Comparison of ENCODE assay signal across 8 mouse cellular contexts in the genomic region with DNA sequence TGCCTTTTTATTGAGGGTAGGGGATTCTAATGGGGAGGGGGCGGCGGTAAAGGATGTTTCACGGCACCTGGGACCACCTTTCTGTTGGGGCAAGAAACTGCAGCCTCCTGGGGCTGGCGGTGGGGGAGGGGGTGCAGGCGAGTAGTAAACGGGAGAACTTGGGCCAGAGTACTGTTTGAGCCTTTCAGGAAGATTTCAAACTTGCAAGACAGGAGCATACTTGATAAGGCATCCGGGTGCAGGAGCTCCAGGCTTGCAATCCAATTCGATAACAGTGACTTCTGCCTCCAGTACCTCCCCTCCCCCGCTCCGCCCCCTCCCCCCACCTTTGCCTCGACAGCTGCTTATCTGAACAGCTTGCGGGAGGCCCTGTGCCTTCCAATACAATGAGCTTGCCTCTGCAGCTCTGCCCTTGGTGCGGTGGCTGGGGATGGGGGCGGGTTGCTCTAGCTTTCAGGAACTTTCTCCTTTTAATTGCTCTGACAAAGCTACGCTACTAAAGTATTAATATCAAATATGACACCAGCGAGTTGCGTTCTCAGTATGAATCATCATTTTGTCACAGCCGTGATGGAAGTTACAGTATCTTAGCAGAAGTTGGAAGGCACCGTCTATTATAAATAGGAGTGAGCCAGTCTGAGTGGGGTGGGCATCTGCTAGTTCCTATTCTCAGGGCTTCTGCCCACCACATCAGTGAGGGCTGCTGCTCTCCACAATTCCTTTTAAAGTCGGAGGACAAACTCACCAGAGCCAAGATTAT. TPM values are rescaled to one million over a fixed set of nuclear protein-coding genes. Genes with fewer than 3 reads are reported as not detected.
DNase-seq lines count a peak whose midpoint lies in the region; ATAC-seq and TF ChIP-seq lines count a peak whose summit lies in the region.

No protein-coding gene starts in this region.

- H3K36me3 ChIP-seq in lung, embryonic 14.5 days (ENCODE audit: insufficient read depth): no peaks in the 10 kb centered on the region

- WGBS in lung, embryonic 14.5 days: 1% methylated on average over 20 of the region's 20 CpGs

- no peak for TF ChIP-seq CTCF in lung, embryonic 14.5 days (IDR thresholded peaks at IDR 0.05; ENCODE audit: low read depth)

- peak overlapping the region; percentile 68 for H3K4me3 ChIP-seq in lung, embryonic 14.5 days (ENCODE audit: low read depth, low read length)

- intact Hi-C loops in heart, postnatal 14 days (cut with DNase I): loop anchor here (2.0 to 10.0 kb wide), 2 partner anchors 20 to 266 kb away; no protein-coding TSS in a partner anchor

- peak overlapping the region; percentile 89 for H3K27ac ChIP-seq in lung, embryonic 14.5 days (ENCODE audit: low read depth)

- H3K4me2 ChIP-seq in lung, embryonic 14.5 days: peak overlapping the region; percentile 99

- ATAC-seq in erythroblast, adult 5-6 weeks (replicated peaks; ENCODE audit: low FRiP score, poor library complexity, severe bottlenecking): peak; percentile 15
- ATAC-seq in lung, embryonic 14.5 days (ENCODE audit: insufficient read depth): peak; percentile 10; the same call in 1 of the 2 replicates

- H3K9ac ChIP-seq in lung, embryonic 14.5 days: peak overlapping the region; percentile 73

- DNase-seq in 416B (ENCODE audit: low read depth): peak; percentile 81
- DNase-seq in NIH3T3 (ENCODE audit: low read depth): peak; percentile 55
- DNase-seq in heart, postnatal 14 days: peak; percentile 34 to 50
- DNase-seq in layer of hippocampus, adult 9-10 months (ENCODE audit: low spot score): peak; percentile 58
- DNase-seq in lung, embryonic 14.5 days: peak; percentile 44
- peak; percentile 72 for DNase-seq in retina, embryonic 14.5 days (ENCODE audit: low spot score)
- peak; percentile 45 to 55 for DNase-seq in thymus, postnatal 36 days

- peaks cover 32% of the 10 kb centered on the region for H3K4me1 ChIP-seq in lung, embryonic 14.5 days (ENCODE audit: insufficient read depth)

- no peaks in the 10 kb centered on the region; the same call in 1 of the 2 replicates for H3K27me3 ChIP-seq in lung, embryonic 14.5 days (ENCODE audit: insufficient read depth, low read length)

- H3K9me3 ChIP-seq in lung, embryonic 14.5 days (ENCODE audit: low read depth, low read length): no peaks in the 10 kb centered on the region

RNA-seq across cellular contexts. Expression of a gene that starts 2.2 kb away (rescaled TPM):
- not detected in 2 replicates for total RNA-seq in erythroblast, adult 5-6 weeks (2015; ENCODE audit: low replicate concordance)
- 1.2 and 4.2 TPM in 2 replicates for total RNA-seq in erythroblast, adult 5-6 weeks (2017; ENCODE audit: low replicate concordance)
- 10 to 100 TPM; 31.7 to 32.6 TPM for total RNA-seq in heart, postnatal 14 days (2021)
- 26.1 and 27.2 TPM in 2 replicates for polyA plus RNA-seq in lung, embryonic 14.5 days (2014; fragmentation: Nextera tagmentation; extraction: Ambion mirVana)

RNA-seq across cellular contexts. Expression of a gene that starts 55.1 kb away (rescaled TPM):
- 14.8 and 18.8 TPM in 2 replicates for total RNA-seq in erythroblast, adult 5-6 weeks (2015; ENCODE audit: low replicate concordance)
- 6.5 and 7.1 TPM in 2 replicates for total RNA-seq in erythroblast, adult 5-6 weeks (2017; ENCODE audit: low replicate concordance)
- 10 to 100 TPM; 78.3 to 78.4 TPM for total RNA-seq in heart, postnatal 14 days (2021)
- polyA plus RNA-seq in lung, embryonic 14.5 days (2014; fragmentation: Nextera tagmentation; extraction: Ambion mirVana): 12.0 and 12.3 TPM in 2 replicates

Comparison
In these comparisons a context has a peak if more than half of its experiments do, and no peak if none do; other contexts are left out.
1. Peak in every context shown above with its lines: DNase-seq, ATAC-seq, H3K4me3 ChIP-seq and H3K27ac ChIP-seq.
2. RNA of a gene that starts 2.2 kb away (total RNA-seq): 31.7 to 32.6 TPM in heart, postnatal 14 days; 1.2 to 4.2 TPM in erythroblast, adult 5-6 weeks; every median in the first group is over 4 times any median in the second.
3. RNA of a gene that starts 55.1 kb away (total RNA-seq): 78.3 to 78.4 TPM in heart, postnatal 14 days; 6.5 to 18.8 TPM in erythroblast, adult 5-6 weeks; every median in the first group is over 4 times any median in the second.